Mouse (Mus musculus) midbrain, embryonic 11.5 days (tissue): ENCODE results near the gene Hacl1. TPM values are rescaled to one million over a fixed set of nuclear protein-coding genes. Genes with fewer than 3 reads are reported as not detected.

Experiments
- ATAC-seq: fragments of 200-750 bp; cut with Nextera tagmentation; 2 replicates; pipeline ENCODE4 v1.8.0; 2017; ENCODE audit warnings: moderate TSS enrichment, moderate library complexity; ENCODE audit not compliant: low FRiP score
- DNase-seq: peaks from one replicate; pipeline ENCODE4 v3.0.0; 2015; ENCODE audit warnings: low spot score; ENCODE audit errors: missing footprints
- H3K27ac ChIP-seq: fragments of 300-500 bp; sonication (generic); 2 replicates; pipeline ENCODE4 v1.5.1; 2014; ENCODE audit warnings: low read depth, low read length
- H3K27me3 ChIP-seq: fragments of 300-500 bp; sonication (generic); 2 replicates; pipeline ENCODE4 v1.6.1; 2014; ENCODE audit warnings: mild to moderate bottlenecking, low read length, moderate library complexity, mixed read lengths; ENCODE audit not compliant: control insufficient read depth, insufficient read depth
- H3K36me3 ChIP-seq: fragments of 300-500 bp; sonication (generic); 2 replicates; pipeline ENCODE4 v1.6.1; 2014; ENCODE audit warnings: mild to moderate bottlenecking, low read length, moderate library complexity, mixed read lengths; ENCODE audit not compliant: control insufficient read depth, insufficient read depth
- H3K4me1 ChIP-seq: fragments of 300-500 bp; sonication (generic); 2 replicates; pipeline ENCODE4 v1.6.1; 2014; ENCODE audit warnings: low read length; ENCODE audit not compliant: control insufficient read depth, insufficient read depth
- H3K4me2 ChIP-seq: fragments of 300-500 bp; sonication (generic); 2 replicates; pipeline ENCODE4 v1.6.1; 2014; ENCODE audit warnings: mild to moderate bottlenecking, moderate library complexity
- H3K4me3 ChIP-seq: fragments of 300-500 bp; sonication (generic); 2 replicates; pipeline ENCODE4 v1.5.1; 2014; ENCODE audit warnings: low read depth, low read length
- H3K9ac ChIP-seq: fragments of 300-500 bp; sonication (generic); 2 replicates; pipeline ENCODE4 v1.6.1; 2014; ENCODE audit warnings: low read length
- H3K9me3 ChIP-seq: fragments of 300-500 bp; sonication (generic); 2 replicates; pipeline ENCODE4 v1.6.1; 2016; ENCODE audit warnings: low read length; ENCODE audit not compliant: control insufficient read depth
- WGBS: fragments of 180-500 bp; shearing (Covaris S2); extraction: QIAGEN DNeasy Blood & Tissue Kit; methylation state at CpG from one replicate; pipeline ENCODE4 v1.1.7; 2014; 5-methylcytosine and 5-hydroxymethylcytosine counted together
- polyA plus RNA-seq: library from polyadenylated mRNA; unstranded; fragments of >200 nt; fragmentation: Nextera tagmentation; extraction: Ambion mirVana; gene quantifications from 2 replicates; pipeline ENCODE4 v1.2.1, GENCODE M21; 2014

Gene Hacl1
- polyA plus RNA-seq, 1 experiment from 2014 or later = 9.6 TPM

GRCm38 (mm10) chr14:31575866-31576265 is 65.2 kb downstream of the Hacl1 start:
- Histone ChIP-seq H3K4me1 (no peaks in the 10 kb centered on the region), H3K27me3 (no peaks in the 10 kb centered on the region), H3K4me3 (no peak overlapping the region), H3K36me3 (no peaks in the 10 kb centered on the region), H3K4me2 (no peak overlapping the region), H3K9me3 (no peaks in the 10 kb centered on the region), H3K27ac (no peak overlapping the region), H3K9ac (no peak overlapping the region)
- ATAC-seq (no peak), DNase-seq (no peak)
- 91% methylated on average over 9 of the region's 9 CpGs for WGBS

- Histone ChIP-seq H3K27ac (no peak overlapping the region), H3K9me3 (no peaks in the 10 kb centered on the region), H3K4me3 (no peak overlapping the region), H3K4me2 (no peak overlapping the region), H3K36me3 (no peaks in the 10 kb centered on the region), H3K9ac (no peak overlapping the region), H3K4me1 (no peaks in the 10 kb centered on the region), H3K27me3 (no peaks in the 10 kb centered on the region)
- ATAC-seq (no peak), DNase-seq (no peak)
- WGBS = 90% methylated on average over 18 of the region's 18 CpGs
Measured at GRCm38 (mm10) chr14:31574903-31575665, 66.0 kb downstream of the Hacl1 start.

- Histone ChIP-seq H3K4me3 (no peak overlapping the region), H3K27ac (no peak overlapping the region), H3K4me1 (no peaks in the 10 kb centered on the region), H3K36me3 (no peaks in the 10 kb centered on the region), H3K9me3 (no peaks in the 10 kb centered on the region), H3K9ac (no peak overlapping the region), H3K27me3 (no peaks in the 10 kb centered on the region), H3K4me2 (no peak overlapping the region)
- DNase-seq = no peak
- 92% methylated on average over 9 of the region's 9 CpGs for WGBS
- ATAC-seq = no peak
Measured at GRCm38 (mm10) chr14:31572561-31573175, 68.4 kb downstream of the Hacl1 start.

- WGBS = 87% methylated on average over 5 of the region's 5 CpGs
- Histone ChIP-seq H3K27ac (no peak overlapping the region), H3K4me1 (no peaks in the 10 kb centered on the region), H3K9ac (no peak overlapping the region), H3K4me3 (no peak overlapping the region), H3K36me3 (no peaks in the 10 kb centered on the region), H3K4me2 (no peak overlapping the region), H3K9me3 (no peaks in the 10 kb centered on the region), H3K27me3 (no peaks in the 10 kb centered on the region)
- no peak for DNase-seq
- no peak for ATAC-seq
Measured at GRCm38 (mm10) chr14:31571419-31571818, 69.7 kb downstream of the Hacl1 start.

- DNase-seq (no peak), ATAC-seq (no peak)
- Histone ChIP-seq H3K4me2 (no peak overlapping the region), H3K9ac (no peak overlapping the region), H3K9me3 (no peaks in the 10 kb centered on the region), H3K4me3 (no peak overlapping the region), H3K27me3 (no peaks in the 10 kb centered on the region), H3K27ac (no peak overlapping the region), H3K36me3 (no peaks in the 10 kb centered on the region), H3K4me1 (no peaks in the 10 kb centered on the region)
- WGBS = 84% methylated on average over 6 of the region's 6 CpGs
Measured at GRCm38 (mm10) chr14:31570131-31570951, 70.7 kb downstream of the Hacl1 start.

GRCm38 (mm10) chr14:31569151-31569631 is 71.9 kb downstream of the Hacl1 start:
- Histone ChIP-seq H3K9ac (no peak overlapping the region), H3K36me3 (no peaks in the 10 kb centered on the region), H3K9me3 (no peaks in the 10 kb centered on the region), H3K4me3 (no peak overlapping the region), H3K27ac (no peak overlapping the region), H3K4me1 (peaks cover 5% of the 10 kb centered on the region; the same call in 1 of the 2 replicates), H3K27me3 (no peaks in the 10 kb centered on the region), H3K4me2 (no peak overlapping the region)
- 68% methylated on average over 7 of the region's 7 CpGs for WGBS
- ATAC-seq (no peak), DNase-seq (no peak)

GRCm38 (mm10) chr14:31565478-31566212 is 75.4 kb downstream of the Hacl1 start:
- H3K4me3 ChIP-seq = no peak overlapping the region
- peaks cover 5% of the 10 kb centered on the region; the same call in 1 of the 2 replicates for H3K4me1 ChIP-seq
- DNase-seq (no peak), ATAC-seq (no peak)
- H3K9me3 ChIP-seq = no peaks in the 10 kb centered on the region
- H3K27me3 ChIP-seq = no peaks in the 10 kb centered on the region
- H3K36me3 ChIP-seq = no peaks in the 10 kb centered on the region
- 79% methylated on average over 9 of the region's 9 CpGs for WGBS
- H3K27ac ChIP-seq = no peak overlapping the region
- H3K4me2 ChIP-seq = no peak overlapping the region
- H3K9ac ChIP-seq = no peak overlapping the region

GRCm38 (mm10) chr14:31564452-31565179 is 76.5 kb downstream of the Hacl1 start:
- H3K9me3 ChIP-seq = no peaks in the 10 kb centered on the region
- 34% methylated on average over 6 of the region's 6 CpGs for WGBS
- H3K9ac ChIP-seq = no peak overlapping the region
- ATAC-seq (no peak), DNase-seq (no peak)
- H3K27me3 ChIP-seq = no peaks in the 10 kb centered on the region
- H3K4me2 ChIP-seq = no peak overlapping the region
- H3K4me3 ChIP-seq = no peak overlapping the region
- peaks cover 5% of the 10 kb centered on the region; the same call in 1 of the 2 replicates for H3K4me1 ChIP-seq
- no peaks in the 10 kb centered on the region for H3K36me3 ChIP-seq
- no peak overlapping the region for H3K27ac ChIP-seq
